Mouse (Mus musculus) macrophage (primary cell): Measurements from ENCODE around the gene Rnf213. TPM values are rescaled to one million over a fixed set of nuclear protein-coding genes. Genes with fewer than 3 reads are reported as not detected.

ENCODE experiments used
- H3K27ac ChIP-seq: fragments of 350-480 bp; formaldehyde crosslinking; 2 replicates; pipeline ENCODE4 v1.9.0; 2021
- H3K36me3 ChIP-seq: fragments of 350-480 bp; formaldehyde crosslinking; 2 replicates; pipeline ENCODE4 v1.9.0; 2021; ENCODE audit errors: inconsistent target
- H3K4me3 ChIP-seq: fragments of 350-480 bp; formaldehyde crosslinking; 2 replicates; pipeline ENCODE4 v1.9.0; 2021; ENCODE audit errors: inconsistent target
- H3K79me2 ChIP-seq: fragments of 350-480 bp; formaldehyde crosslinking; 2 replicates; pipeline ENCODE4 v1.9.0; 2021; ENCODE audit errors: inconsistent target
- WGBS: methylation state at CpG from one replicate; pipeline ENCODE4 v1.1.7; 2026; ENCODE audit warnings: inconsistent platforms; ENCODE audit not compliant: missing documents; 5-methylcytosine and 5-hydroxymethylcytosine counted together
- polyA plus RNA-seq: library from polyadenylated mRNA; stranded (reverse); fragments of 250-400 nt; gene quantifications from 3 replicates; pipeline ENCODE4 v1.2.4, GENCODE M21; 2018; ENCODE audit warnings: inconsistent platforms

The Rnf213 gene
- polyA plus RNA-seq, 1 experiment from 2014 or later: 276 TPM

DNA sequence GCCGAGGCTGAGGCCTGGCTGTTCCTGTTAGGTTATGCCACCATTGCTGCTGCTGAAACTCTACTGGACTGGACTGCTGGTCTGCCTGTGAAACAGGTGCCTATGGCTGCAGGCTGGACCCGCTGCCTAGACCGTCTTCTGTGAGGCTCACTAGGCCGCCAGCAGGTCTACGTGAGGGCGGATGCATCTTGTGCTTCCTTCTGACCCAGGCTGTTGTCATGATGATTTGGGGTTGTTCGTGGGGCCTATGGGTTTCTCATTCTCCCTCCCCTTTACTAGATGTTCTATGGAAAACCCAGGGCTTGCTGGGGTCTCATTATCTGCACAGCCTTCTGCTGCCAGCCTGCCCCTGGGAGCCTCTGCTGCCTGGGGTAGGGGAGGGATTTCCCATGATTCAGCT, 3.6 kb downstream of the Rnf213 start:
- 90% methylated on average over 6 of the region's 7 CpGs for WGBS
- H3K36me3 ChIP-seq: peaks cover 40% of the 10 kb centered on the region
- peaks cover 98% of the 10 kb centered on the region for H3K79me2 ChIP-seq
- no peak overlapping the region for H3K4me3 ChIP-seq
- no peak overlapping the region for H3K27ac ChIP-seq

DNA sequence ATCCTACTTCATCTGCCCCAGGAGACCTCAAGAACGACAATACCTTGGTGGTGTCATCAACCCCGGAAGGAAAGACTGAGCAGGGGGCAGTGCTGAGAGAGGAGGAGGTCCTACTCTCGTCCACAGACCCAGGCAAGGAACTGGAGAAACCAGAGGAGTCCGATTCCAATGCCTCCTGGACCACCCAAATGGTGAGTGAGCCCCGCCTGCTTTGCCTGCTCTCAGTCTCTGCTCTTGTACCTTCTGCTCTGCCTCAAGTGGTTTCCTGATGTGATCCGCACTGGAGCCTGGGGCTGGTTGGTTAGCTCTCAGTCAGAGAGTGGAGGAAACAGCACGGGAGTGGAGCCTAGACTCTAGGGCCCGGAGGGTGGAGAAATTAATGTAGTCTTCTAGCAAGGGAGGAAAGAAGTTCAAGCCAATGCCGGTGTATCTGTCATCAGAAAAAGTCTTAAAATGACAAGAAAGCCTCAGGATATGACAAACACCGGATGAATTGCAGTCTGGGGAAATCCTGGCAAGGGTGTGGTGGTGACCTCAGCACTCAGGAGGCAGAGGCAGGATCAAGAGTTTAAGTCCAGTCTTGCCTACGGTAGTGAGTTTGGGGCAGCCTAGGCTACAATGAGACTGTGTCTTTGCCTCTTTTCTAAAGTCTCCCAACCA, 9.7 kb downstream of the Rnf213 start:
- Histone ChIP-seq H3K79me2 (peaks cover 100% of the 10 kb centered on the region), H3K4me3 (no peak overlapping the region), H3K36me3 (peaks cover 76% of the 10 kb centered on the region), H3K27ac (no peak overlapping the region)
- WGBS: 91% methylated on average over 11 of the region's 11 CpGs

DNA sequence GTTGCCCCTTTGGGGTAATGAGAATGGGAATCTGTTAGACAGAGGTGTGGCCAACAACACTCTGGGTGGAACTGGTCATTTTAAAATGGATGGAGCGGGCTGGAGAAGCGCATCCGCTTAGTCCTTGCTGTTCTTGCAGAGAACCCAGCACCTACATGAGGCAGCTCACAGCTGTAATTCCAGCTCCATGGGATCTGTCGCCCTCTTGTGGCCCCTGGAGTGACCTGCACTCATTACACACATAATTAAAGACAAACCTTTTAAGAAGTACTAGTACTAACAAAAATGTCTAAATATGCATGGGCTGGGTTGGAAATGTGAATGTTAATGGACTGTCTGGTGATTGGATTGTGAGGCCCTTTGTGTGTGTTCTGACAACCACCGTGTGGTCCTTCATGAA, 11.7 kb downstream of the Rnf213 start:
- Histone ChIP-seq H3K27ac (no peak overlapping the region), H3K36me3 (peaks cover 84% of the 10 kb centered on the region), H3K4me3 (no peak overlapping the region), H3K79me2 (peaks cover 100% of the 10 kb centered on the region)
- WGBS: 69% methylated on average over 4 of the region's 5 CpGs

DNA sequence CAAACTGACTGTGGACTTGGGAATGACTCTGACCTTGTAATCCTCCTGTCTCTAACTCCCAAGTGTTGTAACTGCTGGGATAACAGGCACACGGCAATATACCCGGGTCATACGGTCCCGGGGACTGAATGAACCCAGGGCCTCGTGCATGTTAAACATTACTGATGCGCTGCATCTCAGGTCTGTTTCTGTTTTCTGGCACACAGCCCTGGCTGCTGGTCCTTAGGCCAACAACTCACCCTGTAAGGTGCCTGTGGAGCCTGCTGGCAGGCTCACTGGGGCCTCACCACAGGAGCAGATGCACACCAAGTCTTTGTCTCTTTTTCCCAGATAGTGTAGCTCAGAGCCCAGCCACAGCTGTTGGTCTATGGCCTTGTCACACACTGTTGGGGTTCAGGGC, 14.5 kb downstream of the Rnf213 start:
- Histone ChIP-seq H3K36me3 (peaks cover 99% of the 10 kb centered on the region), H3K79me2 (peaks cover 100% of the 10 kb centered on the region), H3K4me3 (no peak overlapping the region), H3K27ac (no peak overlapping the region)
- WGBS: 96% methylated on average over 6 of the region's 6 CpGs

DNA sequence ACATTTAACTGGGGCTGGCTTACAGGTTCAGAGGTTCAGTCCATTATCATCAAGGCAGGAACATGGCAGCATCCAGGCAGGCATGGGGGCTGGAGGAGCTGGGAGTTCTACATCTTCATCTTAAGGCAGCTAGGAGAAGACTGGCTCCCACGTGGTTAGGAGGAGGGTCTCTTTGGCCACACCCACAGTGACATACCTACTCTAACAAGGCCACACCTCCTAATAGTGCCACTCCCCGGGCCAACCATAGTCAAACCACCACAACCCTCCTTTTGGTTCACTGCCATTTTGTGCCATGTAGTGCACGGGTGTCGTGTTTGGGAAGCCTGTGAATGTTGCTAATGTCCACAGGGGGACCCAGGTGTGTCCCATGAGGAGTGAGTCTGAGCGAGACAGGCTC, 15.1 kb downstream of the Rnf213 start:
- Histone ChIP-seq H3K79me2 (peaks cover 98% of the 10 kb centered on the region), H3K36me3 (peaks cover 94% of the 10 kb centered on the region), H3K27ac (no peak overlapping the region), H3K4me3 (no peak overlapping the region)
- 72% methylated on average over 5 of the region's 5 CpGs for WGBS

DNA sequence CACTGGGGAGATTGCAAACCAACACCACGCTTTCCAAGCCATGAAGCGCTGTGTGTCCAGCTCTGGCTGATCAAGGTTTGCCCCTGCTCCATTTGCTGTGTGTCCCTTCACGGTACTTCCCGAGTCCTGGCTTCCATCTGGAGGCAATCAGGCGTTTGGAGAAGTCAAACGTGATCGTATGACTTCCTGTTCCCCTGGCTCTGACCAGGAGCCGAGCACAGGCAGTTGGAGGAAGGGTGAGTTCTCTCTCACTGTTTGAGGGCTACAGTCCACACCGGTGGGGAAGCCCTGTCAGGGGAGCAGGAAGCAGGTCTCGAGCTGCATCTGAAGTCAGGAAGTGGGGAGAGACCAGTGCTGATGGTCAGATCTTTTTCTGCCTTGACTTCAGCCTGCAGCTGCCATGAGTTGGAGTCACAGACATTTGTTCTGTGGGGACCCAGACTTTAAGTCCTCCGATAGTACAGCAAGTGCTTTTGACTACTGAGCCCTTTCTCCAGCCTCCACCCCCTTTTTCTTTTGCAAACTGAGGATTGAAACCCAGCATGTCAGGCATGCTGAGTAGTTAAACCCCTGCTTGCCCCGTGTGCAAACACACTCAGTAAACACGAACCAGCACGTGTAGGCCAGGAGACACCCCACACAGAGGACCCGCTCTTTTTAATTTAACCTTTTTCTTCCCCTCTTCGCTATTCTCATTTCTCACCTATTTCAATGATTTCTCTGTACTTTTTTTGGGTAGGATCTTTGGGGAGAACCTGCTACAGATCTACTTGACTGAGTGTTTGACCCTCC, 26.6 kb downstream of the Rnf213 start:
- 31% methylated on average over 16 of the region's 16 CpGs for WGBS
- peaks cover 98% of the 10 kb centered on the region for H3K36me3 ChIP-seq
- H3K27ac ChIP-seq: no peak overlapping the region
- H3K79me2 ChIP-seq: peaks cover 99% of the 10 kb centered on the region; the same call in 1 of the 2 replicates
- H3K4me3 ChIP-seq: no peak overlapping the region

DNA sequence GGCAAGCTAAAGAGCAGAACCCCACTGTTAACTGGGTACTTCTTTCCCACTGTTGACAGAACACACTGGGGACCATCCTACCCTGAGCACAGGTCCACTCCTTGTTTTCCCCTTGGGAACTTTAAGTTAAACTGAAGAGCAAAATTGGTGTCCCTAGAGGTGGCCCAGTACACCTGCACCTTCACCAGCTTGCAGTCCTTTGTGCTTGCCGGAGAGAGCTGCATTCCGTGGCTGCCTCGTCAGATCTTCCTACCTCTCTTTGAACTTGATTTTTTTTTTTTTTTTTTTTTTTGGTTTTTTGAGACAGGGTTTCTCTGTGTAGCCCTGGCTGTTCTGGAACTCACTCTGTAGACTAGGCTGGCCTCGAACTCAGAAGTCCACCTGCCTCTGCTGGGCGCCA, 27.5 kb downstream of the Rnf213 start:
- Histone ChIP-seq H3K36me3 (peaks cover 98% of the 10 kb centered on the region), H3K79me2 (peaks cover 99% of the 10 kb centered on the region; the same call in 1 of the 2 replicates), H3K4me3 (no peak overlapping the region), H3K27ac (no peak overlapping the region)
- WGBS: 96% methylated on average over 2 of the region's 5 CpGs

DNA sequence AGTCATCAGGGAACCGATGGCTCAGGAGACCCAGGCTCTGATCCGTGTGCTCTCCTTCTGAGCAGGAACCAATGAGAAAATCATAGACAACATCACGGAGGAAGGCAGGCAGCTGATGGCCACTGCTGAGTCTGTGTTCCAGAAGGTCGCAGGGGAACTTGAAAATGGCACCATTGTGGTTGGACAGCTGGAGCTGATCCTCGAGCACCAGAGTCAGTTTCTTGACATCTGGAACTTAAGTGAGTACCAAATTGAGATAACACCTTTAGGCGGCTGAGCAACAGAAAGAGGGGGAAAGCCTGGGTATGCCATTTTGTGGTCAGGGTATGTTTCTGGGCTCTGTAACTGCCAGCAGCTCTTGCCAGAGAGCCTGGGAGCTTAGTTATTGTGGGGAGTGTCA, 34.5 kb downstream of the Rnf213 start:
- peaks cover 96% of the 10 kb centered on the region for H3K36me3 ChIP-seq
- H3K27ac ChIP-seq: no peak overlapping the region
- peaks cover 98% of the 10 kb centered on the region; the same call in 1 of the 2 replicates for H3K79me2 ChIP-seq
- no peak overlapping the region for H3K4me3 ChIP-seq
- 91% methylated on average over 6 of the region's 6 CpGs for WGBS

DNA sequence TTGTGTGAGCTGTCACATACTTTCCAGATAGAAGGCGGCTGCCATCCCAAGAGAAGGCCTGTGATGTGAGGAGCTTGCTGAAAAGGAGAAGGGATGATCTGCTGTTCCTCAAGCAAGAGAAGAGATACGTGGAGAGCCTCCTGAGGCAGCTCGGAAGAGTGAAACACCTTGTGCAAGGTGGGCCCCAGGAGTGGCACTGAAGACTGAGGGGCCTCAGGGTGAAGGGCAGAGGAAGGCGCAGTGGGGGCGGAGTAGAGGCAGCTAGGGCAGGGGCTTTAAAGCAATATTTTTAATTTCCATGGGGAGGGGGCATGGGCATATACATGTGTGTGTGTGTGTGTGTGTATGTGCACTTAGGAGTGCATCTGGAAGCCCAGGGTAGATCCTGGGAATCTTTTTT, 35.1 kb downstream of the Rnf213 start:
- no peak overlapping the region for H3K4me3 ChIP-seq
- H3K27ac ChIP-seq: no peak overlapping the region

DNA sequence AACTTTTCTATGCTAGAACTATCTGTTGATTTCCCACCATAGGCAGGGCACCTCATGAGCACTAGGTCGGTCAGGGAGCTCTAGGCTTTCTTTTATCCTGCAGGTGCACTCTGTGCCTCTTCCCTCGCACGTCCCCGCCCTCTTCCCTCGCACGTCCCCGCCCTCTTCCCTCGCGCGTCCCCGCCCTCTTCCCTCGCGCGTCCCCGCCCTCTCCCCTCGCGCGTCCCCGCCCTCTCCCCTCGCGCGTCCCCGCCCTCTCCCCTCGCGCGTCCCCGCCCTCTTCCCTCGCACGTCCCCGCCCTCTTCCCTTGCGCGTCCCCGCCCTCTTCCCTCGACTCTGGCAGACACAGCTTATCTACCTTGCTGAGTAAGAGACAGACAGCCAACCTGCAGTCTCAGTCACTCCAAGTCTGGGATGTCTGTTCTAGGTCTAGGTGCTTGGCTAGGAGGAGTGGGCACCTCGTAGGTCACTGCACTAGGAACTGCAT, 35.8 kb downstream of the Rnf213 start:
- H3K4me3 ChIP-seq: no peak overlapping the region
- 15% methylated on average over 8 of the region's 35 CpGs for WGBS
- H3K79me2 ChIP-seq: peaks cover 98% of the 10 kb centered on the region; the same call in 1 of the 2 replicates
- peaks cover 96% of the 10 kb centered on the region for H3K36me3 ChIP-seq
- no peak overlapping the region for H3K27ac ChIP-seq

More for the DNA sequence above, 35.1 kb downstream of the Rnf213 start:
- peaks cover 98% of the 10 kb centered on the region; the same call in 1 of the 2 replicates for H3K79me2 ChIP-seq
- H3K36me3 ChIP-seq: peaks cover 96% of the 10 kb centered on the region
- WGBS: 92% methylated on average over 5 of the region's 5 CpGs

DNA sequence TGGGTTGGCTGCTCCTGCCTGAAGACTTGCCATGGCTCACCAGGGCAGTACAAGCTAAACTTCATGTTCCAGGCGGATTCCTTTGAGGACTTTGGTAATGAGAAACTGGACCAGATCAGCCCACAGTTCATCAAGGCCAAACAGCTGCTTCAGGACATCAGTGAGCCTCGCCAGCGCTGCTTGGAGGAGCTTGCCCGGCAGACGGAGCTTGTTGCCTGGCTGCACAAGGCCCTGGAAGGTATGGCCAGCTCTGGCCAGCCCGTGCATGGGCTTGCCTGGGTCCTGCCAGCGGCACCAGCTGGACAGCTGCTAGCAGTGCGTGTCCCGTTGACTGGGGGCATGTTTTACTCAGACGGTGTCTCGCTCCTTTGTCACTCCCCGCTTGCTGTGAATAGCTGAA, 38.6 kb downstream of the Rnf213 start:
- Histone ChIP-seq H3K36me3 (peaks cover 96% of the 10 kb centered on the region), H3K79me2 (peaks cover 98% of the 10 kb centered on the region), H3K4me3 (no peak overlapping the region), H3K27ac (no peak overlapping the region)
- 98% methylated on average over 12 of the region's 12 CpGs for WGBS

DNA sequence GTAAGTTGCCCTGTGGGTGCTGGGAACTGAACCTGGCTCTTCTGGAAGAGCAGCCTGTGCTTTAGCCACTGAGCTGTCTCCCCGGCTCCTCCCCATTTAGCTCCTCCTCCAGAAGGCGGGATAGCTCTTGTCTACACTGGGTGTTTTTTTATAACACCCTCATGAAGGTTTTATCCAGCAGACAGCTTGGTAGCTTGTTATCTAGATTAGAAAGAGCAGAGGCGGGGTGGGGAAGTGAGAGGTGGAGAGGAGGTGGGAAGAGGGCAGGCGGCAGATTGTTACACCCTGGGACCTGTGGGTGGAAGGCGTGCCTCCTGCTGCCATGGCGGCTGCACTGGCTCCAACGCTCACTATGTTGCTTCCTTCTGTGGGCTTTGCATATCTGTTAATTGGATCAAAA, 39.8 kb downstream of the Rnf213 start:
- Histone ChIP-seq H3K4me3 (no peak overlapping the region), H3K27ac (no peak overlapping the region), H3K79me2 (peaks cover 98% of the 10 kb centered on the region), H3K36me3 (peaks cover 96% of the 10 kb centered on the region)
- 93% methylated on average over 7 of the region's 7 CpGs for WGBS

DNA sequence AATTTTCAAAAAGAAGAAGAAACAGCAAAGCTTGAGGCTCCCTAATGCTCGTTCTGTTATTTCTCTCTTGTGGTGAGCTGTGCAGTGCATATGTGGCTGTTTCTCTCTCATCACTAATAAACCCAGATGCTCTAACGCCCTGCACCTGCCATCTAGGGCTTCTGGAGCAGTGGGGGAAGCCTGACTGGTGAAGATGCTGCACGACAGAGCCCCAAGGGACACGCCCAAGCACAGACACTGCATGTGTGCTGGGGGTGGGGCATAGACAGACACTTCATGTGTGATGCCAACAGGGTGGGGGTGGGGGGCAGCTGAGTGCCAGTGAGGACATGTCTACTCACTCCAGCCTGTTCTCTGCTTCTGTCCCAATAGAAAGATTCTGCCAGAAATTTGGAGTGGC, 41.4 kb downstream of the Rnf213 start:
- peaks cover 99% of the 10 kb centered on the region for H3K36me3 ChIP-seq
- peaks cover 100% of the 10 kb centered on the region for H3K79me2 ChIP-seq
- WGBS: 97% methylated on average over 3 of the region's 4 CpGs
- H3K27ac ChIP-seq: no peak overlapping the region
- no peak overlapping the region for H3K4me3 ChIP-seq

DNA sequence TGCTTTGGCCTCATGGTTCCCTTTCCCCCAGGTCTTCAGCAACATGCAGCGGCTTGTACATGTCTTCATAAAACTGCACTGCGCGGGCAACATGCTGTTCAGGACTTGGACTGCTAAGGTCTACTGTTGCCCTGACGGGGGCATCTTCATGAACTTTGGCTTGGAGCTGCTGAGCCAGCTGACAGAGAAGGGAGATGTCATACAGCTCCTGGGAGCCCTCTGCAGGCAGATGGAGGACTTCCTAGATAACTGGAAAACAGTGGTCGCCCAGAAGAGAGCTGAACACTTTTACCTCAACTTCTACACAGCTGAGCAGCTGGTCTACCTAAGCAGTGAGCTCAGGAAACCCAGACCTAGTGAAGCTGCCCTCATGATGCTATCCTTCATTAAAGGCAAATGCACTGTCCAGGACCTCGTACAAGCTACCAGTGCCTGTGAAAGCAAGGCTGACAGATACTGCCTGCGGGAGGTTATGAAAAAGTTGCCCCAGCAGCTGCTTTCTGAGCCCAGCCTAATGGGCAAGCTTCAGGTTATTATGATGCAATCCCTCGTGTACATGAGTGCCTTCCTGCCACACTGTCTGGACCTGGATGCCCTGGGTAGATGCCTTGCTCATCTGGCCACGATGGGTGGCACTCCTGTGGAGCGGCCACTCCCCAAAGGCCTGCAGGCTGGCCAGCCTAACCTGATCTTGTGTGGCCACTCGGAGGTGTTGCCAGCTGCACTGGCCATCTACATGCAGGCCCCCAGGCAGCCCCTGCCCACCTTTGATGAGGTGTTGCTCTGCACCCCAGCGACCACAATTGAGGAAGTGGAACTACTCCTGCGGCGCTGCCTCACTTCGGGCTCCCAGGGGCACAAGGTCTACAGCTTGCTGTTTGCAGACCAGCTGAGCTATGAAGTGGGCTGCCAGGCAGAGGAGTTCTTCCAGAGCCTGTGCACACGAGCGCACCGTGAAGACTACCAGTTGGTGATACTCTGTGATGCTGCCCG, 43.3 kb downstream of the Rnf213 start:
- peaks cover 100% of the 10 kb centered on the region for H3K79me2 ChIP-seq
- H3K27ac ChIP-seq: no peak overlapping the region
- H3K4me3 ChIP-seq: no peak overlapping the region
- peaks cover 99% of the 10 kb centered on the region for H3K36me3 ChIP-seq
- 46% methylated on average over 19 of the region's 19 CpGs for WGBS
